Mouse (Mus musculus): ENCODE results near the gene Tor2a. TPM values are rescaled to one million over a fixed set of nuclear protein-coding genes. Genes with fewer than 3 reads are reported as not detected.

The Tor2a gene
- polyA plus RNA-seq, 1 experiment from 2014 or later = 60.4 TPM

DNA sequence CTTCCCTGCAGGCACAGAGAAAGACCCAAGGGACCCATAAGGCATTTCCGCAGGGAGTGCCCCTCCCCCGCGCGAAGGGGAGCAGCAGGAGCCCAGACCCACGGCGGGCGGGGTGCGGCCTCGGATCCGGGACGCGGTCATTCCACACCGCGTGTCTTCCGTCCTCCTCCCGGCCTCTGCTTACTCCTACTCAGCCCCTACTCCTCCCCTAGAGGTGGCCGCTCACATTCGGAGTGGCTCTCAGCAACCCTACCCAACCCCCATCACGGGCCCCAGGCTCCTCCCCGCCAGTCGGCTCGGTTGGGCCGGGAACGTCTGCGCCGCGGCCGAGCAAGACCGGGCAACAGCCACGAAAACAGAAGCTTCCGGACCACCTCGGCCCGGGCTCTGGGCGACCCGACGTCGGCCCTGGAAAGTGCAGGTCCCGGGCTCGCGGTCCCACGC, 44.9 kb upstream of the Tor2a start:
- peak overlapping the region; percentile 85 for H3K9ac ChIP-seq (ENCODE audit: low read depth, low read length)
- peak; percentile 55 for ATAC-seq
- peak; percentile 36; the same call in 1 of the 2 replicates for TF ChIP-seq CTCF (IDR thresholded peaks at IDR 0.05; ENCODE audit: low read depth)
- WGBS = 1% methylated on average over 39 of the region's 41 CpGs
- H3K4me1 ChIP-seq (replicated peaks; ENCODE audit: control insufficient read depth, insufficient read depth, low read length) = peaks cover 13% of the 10 kb centered on the region; the same call in 1 of the 2 replicates
- peaks cover 34% of the 10 kb centered on the region for H3K36me3 ChIP-seq (ENCODE audit: control insufficient read depth, insufficient read depth)
- H3K9me3 ChIP-seq (ENCODE audit: control insufficient read depth) = no peaks in the 10 kb centered on the region
- H3K27me3 ChIP-seq (replicated peaks; ENCODE audit: control insufficient read depth, insufficient read depth, low read length) = no peaks in the 10 kb centered on the region
- peak overlapping the region; percentile 89 for H3K4me3 ChIP-seq (ENCODE audit: low read depth, low read length)
- peak overlapping the region; percentile 74 for H3K4me2 ChIP-seq (replicated peaks; ENCODE audit: low read depth)
- peak overlapping the region; percentile 80 for H3K27ac ChIP-seq (ENCODE audit: low read depth, low read length)

GRCm38 (mm10) chr2:32712586-32712933, 44.5 kb upstream of the Tor2a start:
- peak overlapping the region; percentile 89 for H3K4me3 ChIP-seq (ENCODE audit: low read depth, low read length)
- peak overlapping the region; percentile 85 for H3K9ac ChIP-seq (ENCODE audit: low read depth, low read length)
- peak; percentile 88 for ATAC-seq
- under 1% methylated on average over 44 of the region's 44 CpGs for WGBS
- no peak for TF ChIP-seq CTCF (IDR thresholded peaks at IDR 0.05; ENCODE audit: low read depth)
- H3K36me3 ChIP-seq (ENCODE audit: control insufficient read depth, insufficient read depth) = peaks cover 30% of the 10 kb centered on the region
- peak overlapping the region; percentile 80 for H3K27ac ChIP-seq (ENCODE audit: low read depth, low read length)
- H3K4me2 ChIP-seq (replicated peaks; ENCODE audit: low read depth) = peak overlapping the region; percentile 74
- H3K4me1 ChIP-seq (replicated peaks; ENCODE audit: control insufficient read depth, insufficient read depth, low read length) = peaks cover 13% of the 10 kb centered on the region; the same call in 1 of the 2 replicates
- H3K27me3 ChIP-seq (replicated peaks; ENCODE audit: control insufficient read depth, insufficient read depth, low read length) = no peaks in the 10 kb centered on the region
- H3K9me3 ChIP-seq (ENCODE audit: control insufficient read depth) = no peaks in the 10 kb centered on the region

DNA sequence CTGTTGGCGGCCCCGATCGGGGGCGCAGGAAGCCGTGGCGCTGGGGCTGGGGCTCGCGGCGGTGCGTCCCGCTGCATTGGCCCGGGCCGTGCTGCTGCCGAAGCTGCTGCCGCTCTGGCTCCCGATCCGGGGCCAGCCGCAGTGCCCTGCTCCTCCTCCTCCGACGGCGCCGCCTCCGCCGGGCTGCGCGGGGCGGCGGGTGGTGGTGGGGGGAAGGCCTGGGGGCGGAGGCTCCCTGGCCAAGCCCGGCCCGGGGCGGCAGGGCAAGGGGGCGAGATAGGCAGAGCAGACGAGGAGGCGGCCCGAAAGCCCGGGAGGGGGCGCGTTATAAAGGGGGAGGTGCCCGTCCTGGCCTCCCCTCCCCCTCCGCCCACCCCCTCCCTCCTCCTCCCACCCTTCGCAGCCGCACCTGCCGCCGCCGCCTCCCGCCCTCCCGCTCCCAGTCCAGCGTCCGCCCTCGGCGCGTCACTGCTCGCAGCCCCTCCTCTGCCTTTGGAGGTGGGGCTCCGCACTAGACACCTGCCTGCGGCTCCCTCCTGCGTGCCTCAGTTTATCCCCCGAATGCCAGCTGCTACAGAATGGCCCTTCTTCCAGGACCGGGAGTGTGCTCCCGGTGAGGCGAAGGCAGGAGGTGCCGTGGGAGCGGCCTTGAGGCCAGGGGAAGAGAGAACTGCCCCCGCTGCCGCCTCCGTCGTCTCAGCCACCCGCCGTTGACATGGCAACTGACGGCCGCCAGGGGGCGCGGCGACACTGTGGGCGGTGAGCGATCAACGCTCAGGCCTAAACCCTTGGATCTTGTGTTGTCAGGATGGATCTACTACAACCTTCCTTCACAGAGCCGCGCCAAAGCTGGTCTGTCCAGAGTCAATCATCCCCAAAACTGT, 43.9 kb upstream of the Tor2a start, which contains the start of gene Cdk9:
Gene Cdk9 (minus strand): TSS at position 143 of the 884 bp plus-strand sequence.
- Histone ChIP-seq H3K36me3 (ENCODE audit: control insufficient read depth, insufficient read depth) (peaks cover 24% of the 10 kb centered on the region), H3K27ac (ENCODE audit: low read depth, low read length) (peak within 1 kb of the TSS; percentile 80), H3K4me3 (ENCODE audit: low read depth, low read length) (peak within 1 kb of the TSS; percentile 89), H3K4me2 (replicated peaks; ENCODE audit: low read depth) (peak within 1 kb of the TSS; percentile 74), H3K4me1 (replicated peaks; ENCODE audit: control insufficient read depth, insufficient read depth, low read length) (peaks cover 13% of the 10 kb centered on the region; the same call in 1 of the 2 replicates), H3K27me3 (replicated peaks; ENCODE audit: control insufficient read depth, insufficient read depth, low read length) (no peaks in the 10 kb centered on the region), H3K9me3 (ENCODE audit: control insufficient read depth) (no peaks in the 10 kb centered on the region), H3K9ac (ENCODE audit: low read depth, low read length) (peak within 1 kb of the TSS; percentile 85)
- peak; percentile 100 for TF ChIP-seq CTCF (IDR thresholded peaks at IDR 0.05; ENCODE audit: low read depth)
- WGBS = under 1% methylated on average over 50 of the region's 79 CpGs
- peak; percentile 83 for ATAC-seq

GRCm38 (mm10) chr2:32714117-32714986, 42.7 kb upstream of the Tor2a start:
- Histone ChIP-seq H3K4me2 (replicated peaks; ENCODE audit: low read depth) (0 out of 2 replicates have a peak overlapping the region, but pooled peaks have one; percentile 74), H3K4me1 (replicated peaks; ENCODE audit: control insufficient read depth, insufficient read depth, low read length) (peaks cover 13% of the 10 kb centered on the region; the same call in 1 of the 2 replicates), H3K27ac (ENCODE audit: low read depth, low read length) (peak overlapping the region; percentile 80), H3K4me3 (ENCODE audit: low read depth, low read length) (no peak overlapping the region), H3K9ac (ENCODE audit: low read depth, low read length) (no peak overlapping the region), H3K27me3 (replicated peaks; ENCODE audit: control insufficient read depth, insufficient read depth, low read length) (no peaks in the 10 kb centered on the region), H3K9me3 (ENCODE audit: control insufficient read depth) (no peaks in the 10 kb centered on the region), H3K36me3 (ENCODE audit: control insufficient read depth, insufficient read depth) (peaks cover 12% of the 10 kb centered on the region)
- no peak for ATAC-seq
- no peak for TF ChIP-seq CTCF (IDR thresholded peaks at IDR 0.05; ENCODE audit: low read depth)
- WGBS = 42% methylated on average over 11 of the region's 11 CpGs

- Histone ChIP-seq H3K9ac (ENCODE audit: low read depth, low read length) (no peak overlapping the region), H3K9me3 (ENCODE audit: control insufficient read depth) (no peaks in the 10 kb centered on the region), H3K4me1 (replicated peaks; ENCODE audit: control insufficient read depth, insufficient read depth, low read length) (peaks cover 13% of the 10 kb centered on the region; the same call in 1 of the 2 replicates), H3K36me3 (ENCODE audit: control insufficient read depth, insufficient read depth) (peaks cover 5% of the 10 kb centered on the region; the same call in 1 of the 2 replicates), H3K4me2 (replicated peaks; ENCODE audit: low read depth) (no peak overlapping the region), H3K4me3 (ENCODE audit: low read depth, low read length) (no peak overlapping the region), H3K27me3 (replicated peaks; ENCODE audit: control insufficient read depth, insufficient read depth, low read length) (no peaks in the 10 kb centered on the region), H3K27ac (ENCODE audit: low read depth, low read length) (peak overlapping the region; percentile 80)
- TF ChIP-seq CTCF (IDR thresholded peaks at IDR 0.05; ENCODE audit: low read depth) = peak; percentile 31; the same call in 1 of the 2 replicates
- WGBS = 35% methylated on average over 4 of the region's 4 CpGs
- peak; percentile 23 for ATAC-seq
Measured at GRCm38 (mm10) chr2:32714987-32715425, 42.0 kb upstream of the Tor2a start.

Measured in intestine, postnatal 0 days (tissue).